Comparison of ENCODE assay signal across 9 mouse cellular contexts in genomic region chr3:86002423-86002822, GRCm38 (mm10). TPM values are rescaled to one million over a fixed set of nuclear protein-coding genes. Genes with fewer than 3 reads are reported as not detected.
A peak's percentile ranks its signal among the peaks of the same experiment; 100 is the strongest.
DNase-seq lines count a peak whose midpoint lies in the region; ATAC-seq and TF ChIP-seq lines count a peak whose summit lies in the region.
"Had no signal": no experiment of that assay in that cellular context is flagged by ENCODE, and none has a peak within 500 bp of the region (broad histone marks: within the 10 kb centered on the region; RNA-seq: fewer than 3 reads in every experiment).

Gene Prss48 (minus strand): TSS chr3:86002491.

- H3K27me3 ChIP-seq in liver, postnatal 0 days (ENCODE audit: insufficient read depth, low read length), result no peaks in the 10 kb centered on the region

- TF ChIP-seq CTCF in liver, postnatal 0 days (IDR thresholded peaks at IDR 0.05; ENCODE audit: low read depth), result peak; percentile 57; the same call in 1 of the 2 replicates

- H3K4me1 ChIP-seq in liver, postnatal 0 days (ENCODE audit: insufficient read depth), result no peaks in the 10 kb centered on the region

- no peak within 1 kb of the TSS for H3K4me2 ChIP-seq in liver, postnatal 0 days (ENCODE audit: low read depth, low read length)

- TF ChIP-seq EP300 in liver, postnatal 0 days (IDR thresholded peaks at IDR 0.05; ENCODE audit: low read depth), result no peak

- DNase-seq in gastrocnemius, postnatal 10 days, result peak; percentile 19
- no peak for DNase-seq in gastrocnemius, adult 18-20 months (ENCODE audit: low spot score)
- DNase-seq in spleen, postnatal 4 days (ENCODE audit: low spot score in 2 of 2), result peak; percentile 18 to 69
- DNase-seq in spleen, adult 18-20 months, result no peak
- DNase-seq in liver, postnatal 0 days, result peak; percentile 47
- DNase-seq in thymus, postnatal 4 days, result peak; percentile 30
- DNase-seq in yolk sac, embryonic 10.5 days (ENCODE audit: low spot score), result no peak
- DNase-seq in gastrocnemius, postnatal 4 days (ENCODE audit: low spot score in 2 of 2), result no peak

- no peak within 1 kb of the TSS for H3K27ac ChIP-seq in liver, postnatal 0 days (ENCODE audit: low read depth)

- H3K9me3 ChIP-seq in liver, postnatal 0 days (ENCODE audit: low read length), result no peaks in the 10 kb centered on the region

- no peak within 1 kb of the TSS for H3K9ac ChIP-seq in liver, postnatal 0 days (replicated peaks)

- ATAC-seq in liver, postnatal 0 days, result no peak

- no peak within 1 kb of the TSS for H3K4me3 ChIP-seq in liver, postnatal 0 days (ENCODE audit: low read depth, low read length)

- WGBS in liver, postnatal 0 days (ENCODE audit: insufficient replicate concordance), result 82% methylated on average over 17 of the region's 17 CpGs

- H3K36me3 ChIP-seq in liver, postnatal 0 days (replicated peaks; ENCODE audit: insufficient read depth, low read length), result no peaks in the 10 kb centered on the region

RNA-seq across cellular contexts. Expression of gene Prss48, which starts in this region (rescaled TPM):
- not detected for total RNA-seq in gastrocnemius, postnatal 10 days (2021)
- total RNA-seq in gastrocnemius, adult 18-20 months (2021), result not detected
- polyA plus RNA-seq in liver, postnatal 0 days (2015; fragmentation: Nextera tagmentation; extraction: Ambion mirVana), result not detected in 2 replicates
- not detected for total RNA-seq in gastrocnemius, postnatal 4 days (2021)
- polyA plus RNA-seq: kidney, embryonic 14.5 days had no signal

Comparison
In these comparisons a context has a peak if more than half of its experiments do, and no peak if none do; other contexts are left out.
1. DNase-seq: peak in spleen, postnatal 4 days (2 of 2) and thymus, postnatal 4 days (single experiment); none in gastrocnemius, adult 18-20 months (single experiment), spleen, adult 18-20 months (0 of 2), yolk sac, embryonic 10.5 days (single experiment) and gastrocnemius, postnatal 4 days (0 of 2).
2. Peak in DNase-seq in gastrocnemius, postnatal 10 days; RNA of the gene not detected or under 1 TPM.
3. Peak in DNase-seq in liver, postnatal 0 days; RNA of the gene not detected or under 1 TPM.